8 mouse cellular contexts compared by ENCODE assay signal in genomic region chr1:180568761-180569452, GRCm38 (mm10). TPM values are rescaled to one million over a fixed set of nuclear protein-coding genes. Genes with fewer than 3 reads are reported as not detected.
DNase-seq lines count a peak whose midpoint lies in the region; ATAC-seq and TF ChIP-seq lines count a peak whose summit lies in the region.

Gene Parp1 (plus strand): TSS chr1:180568924.

- no peak for TF ChIP-seq RAD21 in MEL (IDR thresholded peaks at IDR 0.05; ENCODE audit: low read depth, low read length)

- H3K27ac ChIP-seq in MEL (ENCODE audit: control insufficient read depth, low read depth, low read length): peak within 1 kb of the TSS; percentile 85
- peak within 1 kb of the TSS; percentile 60 for H3K27ac ChIP-seq in cerebellum, adult 2 months (ENCODE audit: insufficient read depth, low read length)
- H3K27ac ChIP-seq in lung, embryonic 16.5 days (ENCODE audit: low read length): peak within 1 kb of the TSS; percentile 92

- no peak for TF ChIP-seq EP300 in MEL (IDR thresholded peaks at IDR 0.05; ENCODE audit: low read depth in 1 of 2, low read length in 2 of 2)

- peaks cover 0 to 16% of the 10 kb centered on the region in 2 experiments; a peak in 2 of 4 replicates for H3K4me1 ChIP-seq in MEL (ENCODE audit: control insufficient read depth in 1 of 2, insufficient read depth in 2 of 2, low read length in 2 of 2)
- peaks cover 5% of the 10 kb centered on the region; the same call in 1 of the 2 replicates for H3K4me1 ChIP-seq in cerebellum, adult 2 months (ENCODE audit: control insufficient read depth, insufficient read depth, low read length)
- peaks cover 23% of the 10 kb centered on the region for H3K4me1 ChIP-seq in lung, embryonic 16.5 days (replicated peaks; ENCODE audit: control insufficient read depth, insufficient read depth, low read length)

- peak; percentile 96 for DNase-seq in MEL (ENCODE audit: low read depth, low spot score)
- DNase-seq in cerebellum, adult 2 months: peak; percentile 96 to 97
- DNase-seq in forelimb bud, embryonic 11.5 days (ENCODE audit: low read depth, low spot score): peak; percentile 95
- peak; percentile 85 for DNase-seq in layer of hippocampus, adult 9-10 months (ENCODE audit: low spot score)
- DNase-seq in ovary, postnatal 10 days (ENCODE audit: low spot score): peak; percentile 85
- DNase-seq in thymus, postnatal 10 days (ENCODE audit: low spot score in 2 of 2): peak; percentile 94 to 97

- no peaks in the 10 kb centered on the region for H3K27me3 ChIP-seq in MEL (ENCODE audit: control insufficient read depth in 1 of 2, insufficient read depth in 2 of 2, low read length in 2 of 2)
- H3K27me3 ChIP-seq in cerebellum, adult 2 months (ENCODE audit: control insufficient read depth, insufficient read depth, low read length): no peaks in the 10 kb centered on the region
- no peaks in the 10 kb centered on the region for H3K27me3 ChIP-seq in lung, embryonic 16.5 days (ENCODE audit: control insufficient read depth, insufficient read depth, low read depth, low read length)

- H3K9me3 ChIP-seq in MEL (replicated peaks; ENCODE audit: insufficient read depth, low read length): no peaks in the 10 kb centered on the region
- H3K9me3 ChIP-seq in lung, embryonic 16.5 days (ENCODE audit: control insufficient read depth, low read length): peaks cover 2% of the 10 kb centered on the region; the same call in 1 of the 2 replicates

- peak within 1 kb of the TSS; percentile 88 for H3K4me2 ChIP-seq in lung, embryonic 16.5 days (ENCODE audit: low read depth, low read length)

- TF ChIP-seq CTCF in MEL (IDR thresholded peaks at IDR 0.05 in 2 of 3, conservative IDR thresholded peaks at IDR 0.05 in 1 of 3; ENCODE audit: control insufficient read depth in 1 of 3, insufficient read depth in 1 of 3, low read depth in 2 of 3, low read length in 3 of 3, poor library complexity in 1 of 3, severe bottlenecking in 1 of 3): no peak; a peak in 1 of 6 replicates
- TF ChIP-seq CTCF in cerebellum, adult 2 months (IDR thresholded peaks at IDR 0.05; ENCODE audit: borderline replicate concordance, insufficient read depth, low read depth, low read length): no peak

- H3K4me3 ChIP-seq in MEL (ENCODE audit: control insufficient read depth in 1 of 2, insufficient read depth in 1 of 2, low read depth in 2 of 2, low read length in 2 of 2): peak within 1 kb of the TSS; percentile 68 to 94
- peak within 1 kb of the TSS; percentile 89 for H3K4me3 ChIP-seq in cerebellum, adult 2 months (replicated peaks; ENCODE audit: insufficient read depth, low read depth, low read length)
- H3K4me3 ChIP-seq in lung, embryonic 16.5 days (ENCODE audit: low read length): peak within 1 kb of the TSS; percentile 91

- peak; percentile 77 to 86 for TF ChIP-seq POLR2A in MEL (IDR thresholded peaks at IDR 0.05; ENCODE audit: control insufficient read depth in 1 of 2, insufficient read depth in 1 of 2, low read depth in 1 of 2, low read length in 2 of 2, poor library complexity in 1 of 2)
- TF ChIP-seq POLR2A in cerebellum, adult 2 months (IDR thresholded peaks at IDR 0.05; ENCODE audit: borderline replicate concordance, insufficient read depth, low read length): peak; percentile 69; the same call in 1 of the 2 replicates

- peak within 1 kb of the TSS; percentile 94 for H3K9ac ChIP-seq in MEL (ENCODE audit: control insufficient read depth, low read depth, low read length, poor library complexity, severe bottlenecking)
- H3K9ac ChIP-seq in lung, embryonic 16.5 days (ENCODE audit: low read length): peak within 1 kb of the TSS; percentile 88

- H3K36me3 ChIP-seq in MEL (ENCODE audit: control insufficient read depth in 1 of 2, insufficient read depth in 2 of 2, low read length in 2 of 2): peaks cover 0 to 9% of the 10 kb centered on the region in 2 experiments; a peak in 2 of 4 replicates
- H3K36me3 ChIP-seq in lung, embryonic 16.5 days (ENCODE audit: control insufficient read depth, insufficient read depth, low read length): peaks cover 5% of the 10 kb centered on the region

- H3K79me2 ChIP-seq in MEL (ENCODE audit: control insufficient read depth, insufficient read depth, low read length, poor library complexity): peaks cover 42% of the 10 kb centered on the region

- ATAC-seq in hematopoietic stem cell, adult 5-6 weeks (replicated peaks in 1 of 2; ENCODE audit: insufficient read depth in 1 of 2, low FRiP score in 2 of 2, low TSS enrichment in 1 of 2, low read depth in 1 of 2, poor library complexity in 2 of 2, severe bottlenecking in 2 of 2): peak; percentile 91 to 95
- ATAC-seq in lung, embryonic 16.5 days (ENCODE audit: low read depth): peak; percentile 99

- under 1% methylated on average over 67 of the region's 67 CpGs for WGBS in cerebellum, adult 2 months
- WGBS in lung, embryonic 16.5 days: under 1% methylated on average over 67 of the region's 67 CpGs

TF ChIP-seq in MEL, 35 proteins besides CTCF, POLR2A, EP300 and RAD21:
- TF ChIP-seq TAL1 (IDR thresholded peaks at IDR 0.05; ENCODE audit: low read length) (no peak), ZNF384 (IDR thresholded peaks at IDR 0.05; ENCODE audit: low read depth, low read length) (no peak), E2F4 (IDR thresholded peaks at IDR 0.05; ENCODE audit: borderline replicate concordance, low read depth, low read length) (no peak), ELF1 (IDR thresholded peaks at IDR 0.05; ENCODE audit: low read depth, low read length) (0 out of 2 replicates have a peak, but pooled peaks have one; percentile 32), ETS1 (IDR thresholded peaks at IDR 0.05; ENCODE audit: low read depth, low read length) (no peak; the same call in 1 of the 2 replicates), ZC3H11A (IDR thresholded peaks at IDR 0.05; ENCODE audit: low read depth, low read length) (no peak), MEF2A (IDR thresholded peaks at IDR 0.05; ENCODE audit: extremely low read depth, insufficient replicate concordance, low read depth, low read length, poor library complexity, severe bottlenecking) (no peak), SIN3A (IDR thresholded peaks at IDR 0.05; ENCODE audit: low read length) (peak; percentile 94), USF1 (IDR thresholded peaks at IDR 0.05; ENCODE audit: low read depth, low read length) (peak; percentile 93), MAZ (IDR thresholded peaks at IDR 0.05; ENCODE audit: low read depth, low read length) (peak; percentile 89; the same call in 1 of the 2 replicates), JUND (IDR thresholded peaks at IDR 0.05; ENCODE audit: low read depth, low read length) (no peak), GABPA (IDR thresholded peaks at IDR 0.05; ENCODE audit: low read depth, low read length) (no peak), BHLHE40 (IDR thresholded peaks at IDR 0.05; ENCODE audit: borderline replicate concordance, low read depth, low read length) (peak; percentile 92), POLR2AphosphoS5 (IDR thresholded peaks at IDR 0.05; ENCODE audit: borderline replicate concordance, low read depth, low read length) (no peak), TBP (IDR thresholded peaks at IDR 0.05; ENCODE audit: low read depth, low read length) (0 out of 2 replicates have a peak, but pooled peaks have one; percentile 28), CHD2 (IDR thresholded peaks at IDR 0.05; ENCODE audit: low read length) (no peak), SMC3 (IDR thresholded peaks at IDR 0.05; ENCODE audit: low read depth, low read length) (no peak), POLR2AphosphoS2 (IDR thresholded peaks at IDR 0.05; ENCODE audit: low read length) (peak; percentile 78; the same call in 1 of the 2 replicates), ZKSCAN1 (IDR thresholded peaks at IDR 0.05; ENCODE audit: low read depth, low read length) (no peak), NRF1 (IDR thresholded peaks at IDR 0.05; ENCODE audit: insufficient read depth, low read depth, low read length, poor library complexity, severe bottlenecking) (peak; percentile 88), CHD1 (IDR thresholded peaks at IDR 0.05; ENCODE audit: low read depth, low read length) (no peak), GATA1 (IDR thresholded peaks at IDR 0.05; ENCODE audit: low read depth, low read length) (no peak), KAT2A (conservative IDR thresholded peaks at IDR 0.05; ENCODE audit: low read depth, low read length) (no peak; the same call in 1 of the 2 replicates), RCOR1 (IDR thresholded peaks at IDR 0.05; ENCODE audit: low read depth, low read length) (no peak), MYC (IDR thresholded peaks at IDR 0.05; ENCODE audit: low read depth, low read length) (peak; percentile 90), MYB (IDR thresholded peaks at IDR 0.05; ENCODE audit: low read depth, low read length) (no peak), MAX (IDR thresholded peaks at IDR 0.05; ENCODE audit: low read length) (peak; percentile 92), USF2 (IDR thresholded peaks at IDR 0.05; ENCODE audit: borderline replicate concordance in 1 of 2, insufficient read depth in 1 of 2, low read depth in 1 of 2, low read length in 2 of 2) (peak in 1 of 2 experiments; percentile 52; a peak in 1 of 4 replicates), TCF12 (IDR thresholded peaks at IDR 0.05; ENCODE audit: low read depth, low read length) (peak; percentile 57; the same call in 1 of the 2 replicates), MAFK (IDR thresholded peaks at IDR 0.05; ENCODE audit: borderline replicate concordance, low read depth, low read length) (no peak), HCFC1 (IDR thresholded peaks at IDR 0.05; ENCODE audit: low read depth, low read length) (peak; percentile 84), NELFE (IDR thresholded peaks at IDR 0.05; ENCODE audit: low read depth, low read length) (peak; percentile 73), ZMIZ1 (IDR thresholded peaks at IDR 0.05; ENCODE audit: low read depth, low read length) (no peak), UBTF (IDR thresholded peaks at IDR 0.05; ENCODE audit: borderline replicate concordance, insufficient read depth, low read depth, low read length) (peak; percentile 92; the same call in 1 of the 2 replicates), MXI1 (IDR thresholded peaks at IDR 0.05; ENCODE audit: low read depth, low read length) (peak; percentile 98)

RNA-seq across cellular contexts. Expression of gene Parp1, which starts in this region (rescaled TPM):
- total RNA-seq in MEL (2012; rRNA removed): 136 and 142 TPM in 2 replicates
- 100 to 1,000 TPM; 140 to 188 TPM for polyA plus RNA-seq in MEL (2012; ENCODE audit: insufficient read depth in 1 of 2, insufficient read length in 2 of 2, low read depth in 1 of 2, low replicate concordance in 2 of 2, missing spikeins in 1 of 2)
- polyA plus RNA-seq in cerebellum, adult 2 months (2012; rRNA removed): 58.1 and 63.1 TPM in 2 replicates
- total RNA-seq in hematopoietic stem cell, adult 5-6 weeks (2017): 155 and 201 TPM in 2 replicates
- polyA plus RNA-seq in lung, embryonic 16.5 days (2015; fragmentation: Nextera tagmentation; extraction: Ambion mirVana): 106 and 110 TPM in 2 replicates

Comparison
In these comparisons a context has a peak if more than half of its experiments do, and no peak if none do; other contexts are left out.
1. Peak in every context shown above with its lines: DNase-seq, ATAC-seq, H3K4me3 ChIP-seq and H3K27ac ChIP-seq.